Mouse (Mus musculus) myocyte (in vitro differentiated cells): ENCODE data around the gene Irs2. TPM values are rescaled to one million over a fixed set of nuclear protein-coding genes. Genes with fewer than 3 reads are reported as not detected.

ENCODE experiments used
- H3K27me3 ChIP-seq: one replicate; pipeline ENCODE4 v1.6.1; 2011; ENCODE audit not compliant: control insufficient read depth, insufficient read depth, insufficient read length
- H3K36me3 ChIP-seq: one replicate; pipeline ENCODE4 v1.6.1; 2011; ENCODE audit not compliant: control insufficient read depth, insufficient read depth
- H3K4me2 ChIP-seq: one replicate; pipeline ENCODE4 v1.6.1; 2011; ENCODE audit warnings: low read depth, control low read depth
- H3K4me3 ChIP-seq: one replicate; pipeline ENCODE4 v1.5.1; 2011; ENCODE audit warnings: mild to moderate bottlenecking, control low read depth, moderate library complexity
- H3K79me2 ChIP-seq: one replicate; pipeline ENCODE4 v1.6.1; 2011; ENCODE audit not compliant: control insufficient read depth, insufficient read depth
- H3ac ChIP-seq: one replicate; pipeline ENCODE4 v1.6.1; 2011; ENCODE audit not compliant: control insufficient read depth, insufficient read length
- CEBPB ChIP-seq: IDR thresholded peaks from 2 replicates; pipeline ENCODE4 v1.6.1; 2011; ENCODE audit warnings: mild to moderate bottlenecking, moderate library complexity; ENCODE audit not compliant: poor library complexity, insufficient read depth, severe bottlenecking
- E2F4 ChIP-seq: IDR thresholded peaks from one replicate; pipeline ENCODE4 v1.6.1; 2011; ENCODE audit warnings: mild to moderate bottlenecking, control low read depth, moderate library complexity; ENCODE audit not compliant: insufficient read depth
- MAX ChIP-seq: IDR thresholded peaks from one replicate; pipeline ENCODE4 v1.6.1; 2011; ENCODE audit warnings: low read depth, mild to moderate bottlenecking, control low read depth
- MYOD1 ChIP-seq, 3 experiments: IDR thresholded peaks; one replicate each; pipeline ENCODE4 v1.6.1; 2011; ENCODE audit warnings: control low read depth in 2 of 3, low read depth in 2 of 3, mild to moderate bottlenecking in 2 of 3, moderate library complexity in 1 of 3; ENCODE audit not compliant: insufficient read length in 2 of 3, control insufficient read depth in 1 of 3
- MYOG ChIP-seq, 3 experiments: IDR thresholded peaks; one replicate each; pipeline ENCODE4 v1.6.1; 2011; ENCODE audit warnings: control low read depth in 2 of 3, low read depth in 2 of 3, mild to moderate bottlenecking in 2 of 3; ENCODE audit not compliant: insufficient read length in 2 of 3, control insufficient read depth in 1 of 3, insufficient read depth in 1 of 3
- POLR2A ChIP-seq: IDR thresholded peaks from one replicate; pipeline ENCODE4 v1.6.1; 2011; ENCODE audit warnings: low read depth, mild to moderate bottlenecking, control low read depth, moderate library complexity; ENCODE audit not compliant: insufficient read length
- POLR2AphosphoS2 ChIP-seq: IDR thresholded peaks from one replicate; pipeline ENCODE4 v1.6.1; 2011; ENCODE audit warnings: low read depth, control low read depth; ENCODE audit not compliant: insufficient read length
- REST ChIP-seq: IDR thresholded peaks from one replicate; pipeline ENCODE4 v1.6.1; 2011; ENCODE audit warnings: mild to moderate bottlenecking, control low read depth, moderate library complexity; ENCODE audit not compliant: insufficient read depth, insufficient read length
- SRF ChIP-seq: IDR thresholded peaks from one replicate; pipeline ENCODE4 v1.6.1; 2011; ENCODE audit warnings: low read depth; ENCODE audit not compliant: control insufficient read depth, insufficient read length
- TCF12 ChIP-seq: IDR thresholded peaks from one replicate; pipeline ENCODE4 v1.6.1; 2011; ENCODE audit warnings: mild to moderate bottlenecking, control low read depth; ENCODE audit not compliant: poor library complexity, insufficient read depth, severe bottlenecking
- TCF3 ChIP-seq: IDR thresholded peaks from one replicate; pipeline ENCODE4 v1.6.1; 2011; ENCODE audit warnings: low read depth, control low read depth; ENCODE audit not compliant: insufficient read length
- USF1 ChIP-seq: IDR thresholded peaks from one replicate; pipeline ENCODE4 v1.6.1; 2011; ENCODE audit warnings: low read depth, mild to moderate bottlenecking, control low read depth, moderate library complexity
- polyA plus RNA-seq: library from polyadenylated mRNA; unstranded; fragments of >200 nt; fragmentation: generic; extraction: Trizol; gene quantifications from one replicate; pipeline ENCODE4 v1.2.1, GENCODE M21; 2012; ENCODE audit warnings: missing spikeins

The Irs2 gene
- polyA plus RNA-seq, 1 experiment, result 2.0 TPM

DNA sequence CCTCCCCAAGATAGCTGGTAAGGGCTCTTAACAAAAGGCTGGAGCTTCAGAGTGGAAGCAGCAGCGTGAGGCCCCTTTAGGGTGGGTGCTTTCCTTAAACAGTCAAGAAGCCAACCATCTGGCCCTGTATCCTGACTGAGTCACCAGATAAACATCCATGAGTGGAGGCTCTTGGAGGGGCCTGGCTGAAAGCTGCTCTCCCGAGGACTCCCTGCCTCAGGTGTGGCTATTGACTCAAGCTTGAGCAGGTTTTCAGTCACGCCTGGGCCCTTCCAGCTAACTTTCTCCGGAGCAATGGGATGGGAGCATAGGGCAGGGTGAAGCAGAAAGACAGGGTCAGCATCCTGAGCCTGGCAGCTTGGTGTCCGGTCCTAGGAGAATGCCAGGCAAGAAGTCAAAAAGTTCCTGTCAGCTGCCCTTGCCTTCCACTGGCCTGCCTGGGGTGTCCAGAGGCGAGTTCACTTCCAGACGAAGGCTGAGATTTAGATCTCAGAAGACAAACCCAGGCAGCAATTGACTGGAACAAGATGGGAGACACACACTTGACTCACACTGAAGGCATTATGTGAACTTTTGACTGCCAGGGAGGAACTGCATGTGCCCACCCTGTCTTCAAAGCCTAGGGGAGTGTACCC, 30.4 kb downstream of the Irs2 start:
- no peaks in the 10 kb centered on the region for H3K36me3 ChIP-seq
- H3K4me3 ChIP-seq, result no peak overlapping the region
- no peaks in the 10 kb centered on the region for H3K79me2 ChIP-seq
- peak overlapping the region; percentile 36 for H3K4me2 ChIP-seq
- no peak for TF ChIP-seq MYOD1 (IDR thresholded peaks at IDR 0.05; ENCODE audit: control insufficient read depth in 1 of 3, insufficient read length in 2 of 3, low read depth in 2 of 3)
- TF ChIP-seq MYOG (IDR thresholded peaks at IDR 0.05; ENCODE audit: control insufficient read depth in 1 of 3, insufficient read depth in 1 of 3, insufficient read length in 2 of 3, low read depth in 2 of 3), result no peak
- no peak for TF ChIP-seq POLR2AphosphoS2
- TF ChIP-seq E2F4, result no peak
- no peak for TF ChIP-seq REST
- TF ChIP-seq USF1, result no peak
- TF ChIP-seq MAX, result no peak
- no peak for TF ChIP-seq SRF
- no peak for TF ChIP-seq POLR2A
- no peak for TF ChIP-seq TCF3
- TF ChIP-seq TCF12, result no peak
- TF ChIP-seq CEBPB, result no peak
- H3K27me3 ChIP-seq, result no peaks in the 10 kb centered on the region
- no peak overlapping the region for H3ac ChIP-seq

DNA sequence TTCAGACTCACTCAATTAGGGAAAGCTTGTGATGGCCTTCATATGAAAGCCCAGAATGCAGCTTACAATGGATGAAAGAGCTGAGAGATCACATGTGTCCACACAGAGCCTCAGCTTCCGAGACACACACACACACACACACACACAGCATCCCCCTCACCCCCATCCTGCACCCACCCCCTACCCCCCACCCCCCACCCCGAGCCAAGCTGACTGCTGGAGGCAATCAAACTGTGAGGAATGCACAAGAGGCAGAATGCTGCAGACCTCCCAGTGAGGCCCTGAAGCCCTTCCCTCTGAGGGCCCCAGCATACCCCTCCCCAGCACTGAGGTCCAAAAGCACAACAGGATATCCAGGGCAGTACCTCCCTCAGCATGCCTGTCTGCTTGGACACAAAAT, 33.6 kb downstream of the Irs2 start:
- Histone ChIP-seq H3K4me3 (no peak overlapping the region), H3ac (no peak overlapping the region), H3K27me3 (no peaks in the 10 kb centered on the region), H3K79me2 (no peaks in the 10 kb centered on the region), H3K4me2 (no peak overlapping the region), H3K36me3 (no peaks in the 10 kb centered on the region)
- no peak for TF ChIP-seq POLR2A
- no peak for TF ChIP-seq CEBPB
- no peak for TF ChIP-seq MYOG (IDR thresholded peaks at IDR 0.05; ENCODE audit: control insufficient read depth in 1 of 3, insufficient read depth in 1 of 3, insufficient read length in 2 of 3, low read depth in 2 of 3)
- no peak for TF ChIP-seq MAX
- no peak for TF ChIP-seq USF1
- TF ChIP-seq MYOD1 (IDR thresholded peaks at IDR 0.05; ENCODE audit: control insufficient read depth in 1 of 3, insufficient read length in 2 of 3, low read depth in 2 of 3), result no peak
- no peak for TF ChIP-seq SRF
- no peak for TF ChIP-seq REST
- TF ChIP-seq E2F4, result no peak

DNA sequence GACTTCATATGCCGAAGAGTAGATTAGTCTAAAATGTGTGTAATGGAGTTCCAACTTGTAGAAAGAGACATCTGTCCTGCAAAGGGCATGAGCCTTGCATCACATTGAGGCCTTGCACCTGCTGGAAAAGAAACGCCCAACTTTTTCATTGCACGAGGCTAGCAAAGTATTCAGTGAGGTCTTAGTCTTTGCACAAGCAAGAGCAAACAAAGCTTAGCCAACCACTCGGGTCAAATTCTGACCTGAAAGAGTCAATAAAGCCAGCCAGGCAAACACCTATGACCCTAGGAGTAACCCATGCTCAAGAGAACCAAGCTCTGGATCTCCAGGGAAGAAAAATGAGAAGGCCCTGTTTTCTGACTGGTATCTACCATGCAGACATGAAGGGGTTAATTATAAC, 34.1 kb downstream of the Irs2 start:
- Histone ChIP-seq H3K79me2 (no peaks in the 10 kb centered on the region), H3K4me2 (no peak overlapping the region), H3K36me3 (no peaks in the 10 kb centered on the region), H3K27me3 (no peaks in the 10 kb centered on the region), H3ac (no peak overlapping the region), H3K4me3 (no peak overlapping the region)
- no peak for TF ChIP-seq TCF3
- TF ChIP-seq POLR2AphosphoS2, result no peak
- no peak for TF ChIP-seq E2F4
- no peak for TF ChIP-seq SRF
- TF ChIP-seq TCF12, result no peak
- no peak for TF ChIP-seq CEBPB
- TF ChIP-seq POLR2A, result no peak
- TF ChIP-seq USF1, result no peak
- no peak for TF ChIP-seq MYOD1 (IDR thresholded peaks at IDR 0.05; ENCODE audit: control insufficient read depth in 1 of 3, insufficient read length in 2 of 3, low read depth in 2 of 3)
- TF ChIP-seq MAX, result no peak
- TF ChIP-seq MYOG (IDR thresholded peaks at IDR 0.05; ENCODE audit: control insufficient read depth in 1 of 3, insufficient read depth in 1 of 3, insufficient read length in 2 of 3, low read depth in 2 of 3), result no peak
- no peak for TF ChIP-seq REST

DNA sequence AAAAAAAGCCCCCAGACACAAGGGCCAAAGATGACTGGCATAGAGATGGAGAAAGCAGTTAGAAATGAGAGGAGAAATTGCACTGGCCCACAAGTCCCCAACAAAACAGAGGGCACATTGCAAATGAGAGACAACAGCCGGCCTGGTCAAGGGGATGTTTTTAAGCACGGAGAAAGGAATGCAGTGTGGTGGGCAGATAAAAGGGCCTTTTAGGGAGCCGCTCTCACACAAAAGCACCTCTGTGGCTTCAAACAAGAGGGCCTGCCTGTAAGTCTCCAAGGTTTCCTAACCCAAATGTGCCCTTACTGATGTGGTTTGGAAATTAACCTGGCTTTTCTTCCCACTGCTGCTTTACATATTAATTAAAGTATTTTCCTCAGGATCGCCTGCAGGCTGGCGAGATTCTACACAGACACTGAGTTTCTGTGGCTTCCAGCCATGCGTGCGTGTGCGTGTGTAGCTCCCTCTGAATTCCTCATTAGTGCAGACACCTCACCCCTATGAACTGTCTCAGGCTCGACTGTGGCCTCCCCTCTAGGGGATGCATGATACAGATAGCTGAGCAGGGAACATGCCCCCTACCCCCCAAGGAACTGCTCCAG, 35.3 kb downstream of the Irs2 start:
- H3K27me3 ChIP-seq, result no peaks in the 10 kb centered on the region
- no peaks in the 10 kb centered on the region for H3K36me3 ChIP-seq
- H3K4me2 ChIP-seq, result no peak overlapping the region
- H3ac ChIP-seq, result no peak overlapping the region
- no peak overlapping the region for H3K4me3 ChIP-seq
- TF ChIP-seq POLR2A (no peak), E2F4 (no peak)
- H3K79me2 ChIP-seq, result no peaks in the 10 kb centered on the region

DNA sequence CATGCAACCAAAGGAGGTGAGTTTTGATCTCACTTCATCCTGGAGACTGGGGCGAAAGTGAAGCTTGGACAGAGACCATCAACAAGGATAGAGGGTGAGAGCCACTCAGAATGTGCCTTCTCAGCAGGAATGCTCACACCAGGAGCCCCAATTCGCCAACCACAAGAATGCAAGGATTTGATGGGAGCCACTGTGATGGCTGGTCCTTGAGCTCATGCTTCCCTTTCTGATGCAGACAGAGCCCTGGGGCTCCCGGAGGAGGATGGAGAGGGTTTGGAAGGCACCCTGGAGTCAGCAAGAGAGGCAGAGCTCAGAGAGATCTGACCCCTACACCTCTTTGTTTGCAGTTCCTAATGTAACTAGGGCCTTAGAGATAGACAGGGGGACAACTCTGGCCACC, 36.3 kb downstream of the Irs2 start:
- Histone ChIP-seq H3K27me3 (no peaks in the 10 kb centered on the region), H3K4me2 (no peak overlapping the region), H3K36me3 (no peaks in the 10 kb centered on the region), H3K79me2 (no peaks in the 10 kb centered on the region), H3K4me3 (no peak overlapping the region), H3ac (no peak overlapping the region)
- TF ChIP-seq MYOG (IDR thresholded peaks at IDR 0.05; ENCODE audit: control insufficient read depth in 1 of 3, insufficient read depth in 1 of 3, insufficient read length in 2 of 3, low read depth in 2 of 3) (no peak), MYOD1 (IDR thresholded peaks at IDR 0.05; ENCODE audit: control insufficient read depth in 1 of 3, insufficient read length in 2 of 3, low read depth in 2 of 3) (no peak), E2F4 (no peak), REST (no peak), USF1 (no peak), CEBPB (no peak), TCF3 (no peak), SRF (no peak), MAX (no peak), POLR2A (no peak), POLR2AphosphoS2 (no peak), TCF12 (no peak)
